1 mouse cellular context compared by ENCODE assay signal in the genomic region with DNA sequence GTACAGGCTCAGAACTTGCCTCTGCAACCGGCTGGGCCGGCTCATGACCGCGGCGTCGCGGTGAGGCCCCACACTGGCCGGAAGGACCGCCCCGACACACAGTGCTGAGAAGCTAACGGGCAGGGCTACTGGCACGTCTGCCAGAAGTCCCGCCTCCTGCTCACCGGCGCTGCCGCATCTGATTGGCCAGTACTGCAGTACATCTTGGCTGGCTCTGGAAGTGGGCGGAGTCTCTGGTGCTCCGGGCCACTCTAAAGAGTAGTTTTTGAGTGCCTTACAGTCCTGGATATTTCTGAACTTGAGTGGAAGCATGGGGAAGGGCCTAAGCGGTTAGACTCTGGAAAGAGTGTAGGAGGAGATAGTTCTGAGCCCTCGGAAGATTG.
TF ChIP-seq lines count a peak whose summit lies in the region.

No protein-coding gene starts in this region.

TF ChIP-seq in C2C12, 6 proteins besides CTCF, POLR2A, EP300 and RAD21:
- TF ChIP-seq FOSL1 (IDR thresholded peaks at IDR 0.05; ENCODE audit: insufficient read depth, low read length, poor library complexity, severe bottlenecking) (no peak), MAX (IDR thresholded peaks at IDR 0.05) (no peak), MYOG (IDR thresholded peaks at IDR 0.05; ENCODE audit: control insufficient read depth, extremely low read depth, insufficient read length) (no peak), MYOD1 (IDR thresholded peaks at IDR 0.05; ENCODE audit: control insufficient read depth, insufficient read length, low read depth) (no peak)
